Mouse (Mus musculus): Measurements from ENCODE around the gene Nf1.
A peak's percentile ranks its signal among the peaks of the same experiment; 100 is the strongest.

Gene Nf1

GRCm38 (mm10) chr11:79328060-79328459, 11.4 kb upstream of the Nf1 start:
- no peak for DNase-seq (ENCODE audit: low read depth, low spot score)

DNA sequence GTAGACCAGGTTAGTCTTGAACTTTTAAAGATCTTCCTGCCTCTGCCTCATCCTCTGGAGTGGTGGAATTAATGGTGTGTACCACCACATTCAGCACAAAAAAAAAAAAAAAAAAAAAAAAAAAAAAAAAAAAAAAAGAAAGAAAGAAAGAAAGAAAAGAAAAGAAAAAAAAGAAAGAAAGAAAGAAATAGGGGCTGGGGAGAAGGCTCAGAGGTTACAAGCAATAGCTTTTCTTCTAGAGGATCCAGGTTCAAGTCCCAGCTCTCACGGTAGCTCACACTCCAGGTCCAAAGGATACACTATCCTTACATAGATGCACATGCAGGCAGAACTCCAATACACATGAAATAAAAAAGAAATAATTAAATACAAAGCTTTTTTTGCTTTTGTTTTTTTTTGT, 9.9 kb upstream of the Nf1 start:
- no peak for DNase-seq (ENCODE audit: low read depth, low spot score)

DNA sequence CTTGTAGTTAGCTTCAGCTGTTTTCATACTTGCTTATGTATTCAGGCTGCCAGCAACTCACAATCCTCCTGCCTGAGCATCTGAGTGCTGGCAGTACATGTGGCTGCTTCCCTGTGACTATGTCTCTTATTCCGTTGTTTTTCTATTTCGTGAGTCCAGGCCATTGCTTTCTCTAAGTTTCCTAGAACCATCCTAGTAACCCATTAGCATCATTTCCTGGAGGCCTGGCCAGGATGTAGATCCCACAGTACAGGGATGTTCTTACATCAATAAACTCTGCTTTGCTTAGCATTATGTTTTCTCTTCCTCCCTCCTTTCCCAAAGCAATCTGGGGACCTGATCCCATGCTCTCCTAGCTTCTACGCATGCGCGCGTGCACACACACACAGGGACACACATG, 4.4 kb upstream of the Nf1 start:
- no peak for DNase-seq (ENCODE audit: low read depth, low spot score)

DNA sequence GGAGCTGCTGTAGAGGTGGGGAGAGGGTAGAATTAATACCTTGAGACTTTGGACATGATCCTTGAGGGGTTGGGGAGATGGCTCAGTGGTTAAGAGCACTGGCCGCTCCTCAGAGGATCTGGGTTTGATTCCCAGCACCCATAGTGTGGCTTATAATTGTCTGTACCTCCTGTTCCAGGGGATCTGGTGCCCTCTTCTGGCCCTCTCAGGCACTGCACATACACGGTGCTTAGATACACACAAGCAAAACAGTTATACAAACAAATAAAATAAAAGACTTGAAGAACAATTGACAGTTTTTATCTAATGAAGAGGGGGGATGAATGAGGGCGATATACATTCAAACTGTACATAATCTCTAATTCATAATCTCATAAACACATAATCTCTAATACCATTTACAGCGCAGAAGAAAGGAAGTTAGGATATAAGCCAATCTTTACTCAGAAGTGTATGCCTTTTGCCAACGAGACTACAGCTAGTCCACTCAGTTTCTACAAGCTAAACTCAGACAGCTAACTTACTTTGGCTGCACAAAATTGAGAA, 2.7 kb upstream of the Nf1 start:
- no peak for DNase-seq (ENCODE audit: low read depth, low spot score)

DNA sequence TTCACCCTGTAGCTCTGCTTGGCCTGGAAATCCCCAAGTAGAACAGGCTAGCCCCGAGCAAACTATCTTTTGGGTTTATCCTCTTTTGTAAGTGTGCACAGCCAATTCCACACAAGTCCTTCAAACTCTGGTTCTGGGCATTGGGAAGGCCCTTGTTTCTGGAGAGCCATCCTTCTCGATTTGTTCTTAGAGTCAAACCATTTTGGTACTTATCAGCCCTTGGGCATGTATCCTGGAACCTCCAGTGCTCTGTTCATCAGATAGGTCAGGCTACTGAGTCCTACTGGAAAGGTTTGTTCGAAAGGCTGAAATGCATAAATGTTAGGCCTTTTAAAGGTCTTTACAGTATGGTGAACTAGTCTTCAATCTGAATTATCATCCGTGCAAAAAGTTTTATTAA, 872 bp upstream of the Nf1 start:
- no peak for DNase-seq (ENCODE audit: low read depth, low spot score)

DNA sequence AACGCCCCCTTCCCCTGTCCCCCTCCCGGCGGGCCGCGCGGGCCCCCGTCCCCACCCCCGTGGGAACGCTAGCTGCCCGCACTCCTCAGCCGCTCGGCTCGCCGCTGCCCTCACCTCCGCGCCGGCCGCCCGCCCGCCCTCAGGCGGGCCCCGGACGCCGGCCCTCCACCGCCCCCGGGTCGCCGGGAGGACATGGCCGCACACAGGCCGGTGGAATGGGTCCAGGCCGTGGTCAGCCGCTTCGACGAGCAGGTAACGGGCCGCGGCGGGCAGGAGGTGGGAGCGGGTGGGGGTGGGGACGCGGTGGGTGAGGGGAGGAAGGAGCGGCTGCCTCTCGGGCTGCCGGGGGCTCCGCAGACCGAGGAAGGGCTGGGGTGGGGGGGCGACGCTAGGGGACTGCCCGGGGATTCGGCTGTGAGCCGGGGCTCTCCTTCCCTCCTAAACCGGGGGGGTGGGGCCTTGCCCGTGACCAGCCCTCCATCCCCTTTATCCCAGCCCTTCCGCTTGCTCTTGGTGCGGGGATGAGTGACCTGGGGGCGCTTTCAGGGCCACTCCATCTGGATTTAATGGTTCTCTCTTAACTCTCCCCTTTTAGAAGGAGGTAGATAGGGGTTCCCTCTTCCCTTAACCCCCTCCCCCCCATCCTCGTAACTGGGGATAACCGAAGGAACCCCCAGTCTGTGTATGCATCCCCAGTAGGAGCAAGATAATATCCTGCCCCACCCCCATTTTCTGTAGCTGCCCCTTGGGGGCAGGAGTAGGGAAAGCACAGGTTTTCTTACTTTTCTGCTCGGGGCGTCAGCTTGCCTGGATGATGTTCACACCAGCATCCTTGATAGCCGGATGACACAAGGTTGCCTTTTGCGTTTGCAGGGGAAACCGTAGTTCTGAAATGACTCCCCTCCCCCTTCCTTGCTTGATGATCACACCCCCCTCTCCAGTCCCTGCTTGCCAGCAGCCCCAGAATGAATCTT, 602 bp downstream of the Nf1 start:
- DNase-seq (ENCODE audit: low read depth, low spot score): peak; percentile 53

GRCm38 (mm10) chr11:79356995-79357394, 17.5 kb downstream of the Nf1 start:
- no peak for DNase-seq (ENCODE audit: low read depth, low spot score)

GRCm38 (mm10) chr11:79357397-79357796, 17.9 kb downstream of the Nf1 start:
- no peak for DNase-seq (ENCODE audit: low read depth, low spot score)

GRCm38 (mm10) chr11:79364956-79365355, 25.5 kb downstream of the Nf1 start:
- DNase-seq (ENCODE audit: low read depth, low spot score): no peak

- no peak for DNase-seq (ENCODE audit: low read depth, low spot score)
These were observed 26.8 kb downstream of the Nf1 start for GRCm38 (mm10) chr11:79366284-79366683.

GRCm38 (mm10) chr11:79373031-79373430, 33.5 kb downstream of the Nf1 start:
- DNase-seq (ENCODE audit: low read depth, low spot score): no peak

- DNase-seq (ENCODE audit: low read depth, low spot score): peak; percentile 87
These were observed 58.8 kb downstream of the Nf1 start for GRCm38 (mm10) chr11:79398336-79398735.

- DNase-seq (ENCODE audit: low read depth, low spot score): no peak
These were observed 64.3 kb downstream of the Nf1 start for GRCm38 (mm10) chr11:79403625-79404319.

- no peak for DNase-seq (ENCODE audit: low read depth, low spot score)
These were observed 74.4 kb downstream of the Nf1 start for GRCm38 (mm10) chr11:79413761-79414513.

GRCm38 (mm10) chr11:79422496-79422895, 83.0 kb downstream of the Nf1 start:
- DNase-seq (ENCODE audit: low read depth, low spot score): no peak

DNA sequence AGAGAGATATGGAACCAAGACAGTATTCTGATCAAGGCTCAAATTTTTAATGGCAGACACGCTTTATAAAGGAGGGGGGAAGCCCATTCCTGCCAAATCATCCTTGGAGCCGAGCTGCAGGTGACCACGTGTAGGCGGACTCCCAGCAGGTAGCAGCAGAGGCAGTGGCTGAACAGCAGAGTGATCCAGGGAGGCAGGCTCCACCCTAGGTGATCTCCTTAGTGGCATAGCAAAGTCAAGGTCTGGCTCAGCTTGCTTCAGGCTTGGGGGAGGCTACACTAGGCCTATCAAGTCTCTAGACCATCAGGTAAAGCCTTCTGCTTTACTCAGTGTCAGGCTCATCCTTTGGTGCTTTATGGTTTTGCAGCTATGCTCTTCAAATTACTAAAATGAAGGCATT, 87.1 kb downstream of the Nf1 start:
- no peak for DNase-seq (ENCODE audit: low read depth, low spot score)

GRCm38 (mm10) chr11:79427638-79428037, 88.1 kb downstream of the Nf1 start:
- peak; percentile 30 for DNase-seq (ENCODE audit: low read depth, low spot score)

DNA sequence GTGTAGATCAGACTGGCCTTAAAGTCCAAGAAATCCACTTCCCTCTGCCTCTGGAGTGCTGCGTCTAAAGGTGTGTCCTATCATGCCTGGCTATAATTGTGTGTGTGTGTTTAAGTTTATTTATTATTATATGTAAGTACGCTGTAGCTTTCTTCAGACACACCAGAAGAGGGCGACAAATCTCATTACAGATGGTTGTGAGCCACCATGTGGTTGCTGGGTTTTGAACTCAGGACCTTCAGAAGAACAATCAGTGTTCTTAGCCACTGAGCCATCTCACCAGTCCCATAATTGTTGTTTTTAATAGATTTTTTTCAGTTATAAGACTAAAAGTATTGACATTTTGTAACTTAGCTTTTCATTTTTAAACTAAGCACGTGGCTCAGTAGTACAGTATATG, 95.8 kb downstream of the Nf1 start:
- DNase-seq (ENCODE audit: low read depth, low spot score): no peak

DNA sequence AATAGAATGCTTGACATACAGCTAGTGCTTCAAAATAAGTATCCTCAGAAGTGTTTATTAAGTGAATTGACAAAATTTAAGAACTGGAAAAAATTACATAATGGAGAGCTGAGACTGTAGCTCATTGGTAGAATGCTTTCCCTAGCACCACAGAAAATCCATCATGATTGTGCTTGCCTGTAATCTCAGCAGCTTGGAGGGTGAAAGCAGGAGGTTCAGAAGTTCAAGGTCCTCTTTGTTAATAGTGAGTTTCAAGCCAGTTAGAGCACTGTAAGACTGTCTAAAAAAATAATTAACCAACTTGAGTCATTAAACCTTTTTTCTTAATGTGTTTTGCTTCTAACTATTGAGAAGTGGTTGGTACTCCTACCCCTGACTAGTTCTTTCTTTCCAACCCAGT, 108.9 kb downstream of the Nf1 start:
- DNase-seq (ENCODE audit: low read depth, low spot score): no peak

GRCm38 (mm10) chr11:79452966-79453365, 113.5 kb downstream of the Nf1 start:
- DNase-seq (ENCODE audit: low read depth, low spot score): no peak

DNA sequence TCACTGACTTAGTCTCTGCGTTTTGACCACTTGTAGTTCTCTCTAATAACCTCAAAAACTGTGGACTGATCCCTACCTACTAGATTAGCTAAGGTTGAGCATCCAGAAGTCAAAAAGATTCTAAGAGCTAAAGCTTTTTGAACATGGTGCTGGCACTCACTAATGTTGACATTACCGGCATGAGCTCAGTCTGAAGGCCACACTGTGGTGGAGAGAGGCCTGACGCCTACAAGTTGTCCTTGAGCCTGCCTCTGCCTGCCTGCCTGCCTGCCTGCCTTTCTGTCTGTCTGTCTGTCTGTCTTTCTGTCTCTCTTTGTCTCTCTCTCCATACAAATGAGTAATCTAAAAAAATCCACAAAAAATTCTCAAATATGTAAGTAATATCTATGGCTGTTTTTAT, 118.4 kb downstream of the Nf1 start:
- DNase-seq (ENCODE audit: low read depth, low spot score): no peak

GRCm38 (mm10) chr11:79459846-79460245, 120.4 kb downstream of the Nf1 start:
- DNase-seq (ENCODE audit: low read depth, low spot score): no peak

Measured in forelimb bud, embryonic 11.5 days (tissue).